Mouse (Mus musculus) kidney, adult 2 months (tissue): ENCODE measurements around the gene Scn7a.

Source experiments
- CTCF ChIP-seq: fragments of 200-500 bp; conservative IDR thresholded peaks from 2 replicates; pipeline ENCODE4 v1.5.1; 2011; ENCODE audit warnings: low read depth, mild to moderate bottlenecking, control low read depth, low read length, moderate library complexity, mixed read lengths; ENCODE audit not compliant: insufficient read depth, insufficient read length
- POLR2A ChIP-seq: fragments of 200-500 bp; IDR thresholded peaks from one replicate; pipeline ENCODE4 v1.6.1; 2011; ENCODE audit warnings: low read depth, low read length, control low read depth

DNA sequence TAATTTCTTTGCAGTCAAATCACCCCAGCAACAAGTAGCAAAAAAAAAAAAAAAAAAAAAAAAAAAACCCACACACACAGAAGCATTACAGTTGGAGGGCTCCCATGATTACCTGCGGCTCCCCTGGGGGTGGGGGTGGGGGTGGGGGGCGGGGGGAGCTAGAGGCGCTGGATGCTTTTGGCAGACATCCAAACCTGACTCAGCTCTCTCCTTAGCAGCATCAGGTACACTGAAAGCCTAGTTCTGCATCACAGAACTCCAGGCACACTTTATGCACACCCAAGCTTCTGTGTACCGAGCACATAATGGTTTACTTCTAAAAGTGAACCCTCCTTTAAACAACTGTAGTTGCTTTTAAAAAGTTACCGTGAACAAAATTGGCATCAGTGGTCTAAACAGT is 152.0 kb downstream of the Scn7a start:
- no peak for TF ChIP-seq CTCF
- TF ChIP-seq POLR2A: no peak
